Mouse (Mus musculus) embryonic fibroblast, embryonic 13.5 days (primary cell): ENCODE measurements around the gene Bhmt2.

Experiments used
- CTCF ChIP-seq: IDR thresholded peaks from 2 replicates; pipeline ENCODE4 v1.5.1; 2011; ENCODE audit warnings: mild to moderate bottlenecking, control low read depth, low read length, moderate library complexity, borderline replicate concordance; ENCODE audit not compliant: insufficient read depth
- POLR2A ChIP-seq: IDR thresholded peaks from 2 replicates; pipeline ENCODE4 v1.6.1; 2011; ENCODE audit warnings: low read depth, mild to moderate bottlenecking, control low read depth, low read length, moderate library complexity

GRCm38 (mm10) chr13:93676864-93677263 lies 2.8 kb upstream of the Bhmt2 start:
- TF ChIP-seq POLR2A (no peak), CTCF (no peak)
